Mouse (Mus musculus) forebrain, embryonic 13.5 days (tissue): ENCODE data around the gene Ddx46. TPM values are rescaled to one million over a fixed set of nuclear protein-coding genes. Genes with fewer than 3 reads are reported as not detected.
"Not testable (repeated sequence)": the region's sequence is repeated elsewhere in the genome, so short reads cannot be mapped to it uniquely, and the experiment has no call there.

ENCODE experiments used
- ATAC-seq: fragments of 200-750 bp; cut with Nextera tagmentation; 2 replicates; pipeline ENCODE4 v1.8.0; 2017
- H3K27ac ChIP-seq: fragments of 300-500 bp; sonication (generic); 2 replicates; pipeline ENCODE4 v1.5.1; 2015; ENCODE audit warnings: inconsistent platforms, mild to moderate bottlenecking, moderate library complexity
- H3K27me3 ChIP-seq: fragments of 300-500 bp; sonication (generic); 2 replicates; pipeline ENCODE4 v1.6.1; 2015; ENCODE audit warnings: mild to moderate bottlenecking, inconsistent platforms
- H3K36me3 ChIP-seq: fragments of 300-500 bp; sonication (generic); 2 replicates; pipeline ENCODE4 v1.6.1; 2015; ENCODE audit warnings: mild to moderate bottlenecking, inconsistent platforms; ENCODE audit not compliant: poor library complexity, severe bottlenecking
- H3K4me1 ChIP-seq: fragments of 300-500 bp; sonication (generic); 2 replicates; pipeline ENCODE4 v1.6.1; 2015; ENCODE audit warnings: inconsistent platforms
- H3K4me2 ChIP-seq: fragments of 300-500 bp; sonication (generic); 2 replicates; pipeline ENCODE4 v1.6.1; 2015; ENCODE audit warnings: inconsistent platforms, mild to moderate bottlenecking, moderate library complexity
- H3K4me3 ChIP-seq: fragments of 300-500 bp; sonication (generic); 2 replicates; pipeline ENCODE4 v1.5.1; 2015; ENCODE audit warnings: mild to moderate bottlenecking, inconsistent platforms
- H3K9ac ChIP-seq: fragments of 300-500 bp; sonication (generic); 2 replicates; pipeline ENCODE4 v1.6.1; 2015; ENCODE audit warnings: mild to moderate bottlenecking, inconsistent platforms
- H3K9me3 ChIP-seq: fragments of 300-500 bp; sonication (generic); replicated peaks from 2 replicates; pipeline ENCODE4 v1.6.1; 2016; ENCODE audit warnings: inconsistent platforms
- WGBS: fragments of 180-500 bp; shearing (Covaris S2); methylation state at CpG from one replicate; pipeline ENCODE4 v1.1.7; 2015; 5-methylcytosine and 5-hydroxymethylcytosine counted together
- polyA plus RNA-seq: library from polyadenylated mRNA; unstranded; fragments of >200 nt; fragmentation: Nextera tagmentation; extraction: Ambion mirVana; gene quantifications from 2 replicates; pipeline ENCODE4 v1.2.1, GENCODE M21; 2015

The Ddx46 gene
- polyA plus RNA-seq, 1 experiment from 2014 or later, result 36.6 TPM

DNA sequence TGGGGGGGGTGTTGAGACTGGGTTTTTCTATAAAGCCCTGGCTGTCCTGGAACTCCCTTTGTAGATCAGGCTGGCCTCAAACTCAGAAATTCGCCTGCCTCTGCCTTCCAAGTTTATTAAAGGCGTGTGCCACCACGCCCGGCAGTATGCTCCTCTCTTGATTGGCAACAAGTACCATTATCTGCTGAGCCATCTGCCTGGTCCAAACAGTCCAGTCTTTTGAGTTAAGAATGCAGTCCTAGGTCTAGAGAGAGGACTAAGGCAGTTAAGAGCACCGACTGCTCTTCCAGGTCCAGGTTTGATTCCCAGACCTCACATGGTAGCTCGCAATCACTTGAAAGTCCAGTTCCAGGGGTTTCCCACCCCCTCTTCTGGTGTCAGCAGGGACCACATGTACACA, 16.2 kb downstream of the Ddx46 start:
- no peak overlapping the region for H3K9ac ChIP-seq
- ATAC-seq, result no peak
- peaks cover 100% of the 10 kb centered on the region for H3K36me3 ChIP-seq
- 92% methylated on average over 6 of the region's 6 CpGs for WGBS
- H3K4me3 ChIP-seq, result no peak overlapping the region
- H3K27me3 ChIP-seq, result no peaks in the 10 kb centered on the region
- H3K4me1 ChIP-seq, result no peaks in the 10 kb centered on the region
- H3K27ac ChIP-seq, result no peak overlapping the region
- no peak overlapping the region for H3K4me2 ChIP-seq
- H3K9me3 ChIP-seq, result no peaks in the 10 kb centered on the region

DNA sequence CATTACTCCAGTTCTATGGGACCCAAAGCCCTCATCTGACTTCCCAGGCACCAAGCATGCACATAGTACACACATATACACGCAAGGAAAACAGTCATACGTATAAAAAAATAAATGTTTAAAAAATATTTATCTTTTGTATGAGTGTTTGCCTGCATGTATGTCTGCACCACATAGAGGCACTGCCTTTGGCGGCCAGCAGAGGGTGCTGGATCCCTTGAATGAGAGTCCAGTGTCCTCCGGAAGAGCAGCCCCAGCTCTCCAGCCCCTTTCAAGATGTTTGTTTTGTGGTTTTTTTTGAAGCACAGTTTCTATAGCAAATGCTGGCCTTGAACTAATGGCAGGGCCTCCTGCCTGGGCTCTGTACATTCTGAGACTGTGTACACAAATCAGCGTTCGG, 33.7 kb downstream of the Ddx46 start:
- Histone ChIP-seq H3K4me2 (no peak overlapping the region), H3K4me1 (no peaks in the 10 kb centered on the region), H3K36me3 (peaks cover 94% of the 10 kb centered on the region), H3K27me3 (no peaks in the 10 kb centered on the region), H3K27ac (no peak overlapping the region), H3K4me3 (no peak overlapping the region), H3K9ac (no peak overlapping the region), H3K9me3 (peaks cover 5% of the 10 kb centered on the region; the same call in 1 of the 2 replicates)
- WGBS, result 78% methylated on average over 6 of the region's 6 CpGs
- ATAC-seq, result no peak

DNA sequence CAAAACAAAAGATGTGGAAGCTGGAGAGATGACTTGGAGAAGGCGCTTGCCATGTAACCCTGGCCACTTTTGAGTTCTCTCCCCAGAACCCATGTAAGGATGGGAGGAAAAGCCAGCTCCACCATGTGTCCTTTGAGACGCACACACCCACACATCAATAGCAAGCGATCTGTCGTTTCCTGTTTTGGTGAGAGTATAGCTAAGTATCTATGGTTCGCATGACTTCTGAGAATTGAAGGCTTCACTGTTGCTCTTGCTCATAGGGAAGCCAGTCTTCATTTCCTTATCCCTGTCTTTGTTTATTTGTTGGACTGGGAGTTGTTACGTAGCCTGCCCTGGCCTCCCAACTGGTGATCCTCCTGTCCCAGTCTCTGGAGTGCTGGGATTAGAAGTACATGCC, 37.9 kb downstream of the Ddx46 start:
- Histone ChIP-seq H3K4me2 (no peak overlapping the region), H3K36me3 (peaks cover 92% of the 10 kb centered on the region), H3K9me3 (peaks cover 5% of the 10 kb centered on the region; the same call in 1 of the 2 replicates), H3K9ac (no peak overlapping the region), H3K27ac (no peak overlapping the region), H3K4me1 (no peaks in the 10 kb centered on the region), H3K27me3 (no peaks in the 10 kb centered on the region), H3K4me3 (no peak overlapping the region)
- 96% methylated on average over 6 of the region's 6 CpGs for WGBS
- no peak for ATAC-seq

DNA sequence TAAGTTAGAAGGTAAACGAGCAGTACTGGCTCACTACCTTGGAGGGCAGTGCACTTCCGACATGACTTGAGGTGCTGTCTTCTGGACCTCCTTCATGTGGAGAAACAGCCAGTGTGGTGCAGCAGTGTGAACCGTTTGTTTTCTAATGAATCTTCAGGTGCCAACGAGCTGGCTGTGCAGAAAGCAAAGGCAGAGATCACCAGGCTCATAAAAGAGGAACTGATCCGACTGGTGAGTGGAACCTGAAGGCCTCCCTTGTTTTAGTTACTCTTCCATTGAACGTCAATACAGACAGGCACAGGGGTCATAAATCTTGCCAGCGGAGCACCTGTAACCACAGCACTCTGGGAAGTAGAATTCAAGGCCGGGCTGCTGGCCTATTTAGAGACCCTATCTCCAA, 42.5 kb downstream of the Ddx46 start:
- Histone ChIP-seq H3K9ac (no peak overlapping the region), H3K9me3 (no peaks in the 10 kb centered on the region), H3K27me3 (no peaks in the 10 kb centered on the region), H3K27ac (no peak overlapping the region), H3K4me3 (no peak overlapping the region), H3K4me2 (no peak overlapping the region), H3K4me1 (no peaks in the 10 kb centered on the region), H3K36me3 (peaks cover 89% of the 10 kb centered on the region)
- ATAC-seq, result no peak
- 91% methylated on average over 8 of the region's 8 CpGs for WGBS

DNA sequence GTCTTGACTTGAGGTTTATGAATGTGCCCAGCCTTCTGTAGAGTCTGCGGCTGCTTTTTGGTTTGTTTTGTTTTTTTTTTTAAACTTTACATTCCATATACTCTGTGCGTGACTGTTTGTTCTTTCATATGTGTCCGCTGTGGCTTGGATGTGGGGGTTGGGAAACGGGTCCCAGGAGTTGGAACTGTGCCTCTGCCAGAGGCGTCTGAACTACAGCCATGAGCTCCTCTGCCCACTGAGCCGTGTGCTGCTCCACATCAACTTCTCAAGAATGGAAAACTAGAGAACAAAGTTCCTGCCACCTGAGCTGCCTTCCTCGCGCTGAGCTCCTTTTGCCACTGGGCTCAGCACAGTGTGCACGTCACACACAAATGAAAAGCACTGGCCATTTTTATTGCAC, 47.4 kb downstream of the Ddx46 start:
- no peaks in the 10 kb centered on the region for H3K9me3 ChIP-seq
- H3K27ac ChIP-seq, result no peak overlapping the region
- H3K36me3 ChIP-seq, result peaks cover 45% of the 10 kb centered on the region
- H3K4me2 ChIP-seq, result no peak overlapping the region
- no peaks in the 10 kb centered on the region for H3K4me1 ChIP-seq
- H3K4me3 ChIP-seq, result no peak overlapping the region
- WGBS, result 87% methylated on average over 9 of the region's 9 CpGs
- no peak for ATAC-seq
- H3K9ac ChIP-seq, result no peak overlapping the region
- H3K27me3 ChIP-seq, result no peaks in the 10 kb centered on the region

DNA sequence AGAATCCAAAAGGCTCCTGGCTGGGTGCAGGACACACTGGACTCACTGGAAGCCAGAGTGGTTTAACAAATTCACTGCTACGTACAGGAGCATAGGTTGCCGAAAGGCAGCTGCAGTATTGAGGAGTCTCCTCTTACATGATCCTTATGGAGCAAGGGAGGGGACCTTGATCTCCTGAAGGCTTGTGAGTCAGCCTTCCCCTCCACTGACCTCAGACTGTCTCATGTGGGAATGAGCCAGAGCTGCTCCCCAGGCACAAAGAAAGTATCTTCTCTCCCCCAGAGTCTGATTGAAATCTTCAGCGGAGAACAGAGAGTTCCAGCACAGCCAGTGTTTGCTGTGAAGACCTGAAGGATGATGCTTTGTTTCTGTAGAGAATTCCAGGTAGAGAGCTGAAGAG, 48.8 kb downstream of the Ddx46 start:
- WGBS, result 95% methylated on average over 3 of the region's 3 CpGs

DNA sequence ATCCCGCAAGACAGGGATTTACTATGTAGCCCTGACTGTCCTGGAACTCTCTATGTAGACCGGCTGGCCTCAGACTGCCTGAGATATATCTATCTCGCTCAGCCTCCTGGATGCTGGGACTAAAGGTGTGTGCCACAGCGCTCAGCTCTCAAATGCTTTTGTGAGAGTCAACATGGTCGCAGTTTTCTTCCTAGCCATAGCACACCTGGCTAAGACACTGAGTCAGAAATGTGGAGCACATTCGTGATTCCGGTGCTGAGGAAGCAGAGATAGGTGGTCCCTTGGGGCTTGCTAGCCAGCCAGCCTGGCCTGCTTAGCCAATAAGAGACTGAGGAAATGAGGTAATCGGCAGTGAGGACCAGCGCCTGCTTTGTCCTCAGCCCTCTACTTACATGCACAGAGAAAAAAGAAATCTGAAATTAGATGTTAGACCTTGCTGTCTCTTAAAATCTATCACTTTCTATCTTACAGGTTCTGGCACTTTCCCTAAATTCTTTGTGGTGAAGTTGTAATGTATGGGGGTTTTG, 51.3 kb downstream of the Ddx46 start:
- whole genome bisulfite sequencing, result 81% methylated on average over 9 of the region's 9 CpGs
- Histone ChIP-seq H3K4me1 (peaks cover 8% of the 10 kb centered on the region; the same call in 1 of the 2 replicates), H3K27me3 (no peaks in the 10 kb centered on the region), H3K4me3 (no peak overlapping the region), H3K27ac (no peak overlapping the region), H3K4me2 (no peak overlapping the region), H3K9ac (no peak overlapping the region), H3K9me3 (no peaks in the 10 kb centered on the region), H3K36me3 (peaks cover 8% of the 10 kb centered on the region; the same call in 1 of the 2 replicates)
- no peak for ATAC-seq

More for the DNA sequence above, 48.8 kb downstream of the Ddx46 start:
- no peak for ATAC-seq
- Histone ChIP-seq H3K4me1 (peaks cover 8% of the 10 kb centered on the region; the same call in 1 of the 2 replicates), H3K27me3 (no peaks in the 10 kb centered on the region), H3K36me3 (peaks cover 31% of the 10 kb centered on the region), H3K27ac (no peak overlapping the region), H3K9ac (no peak overlapping the region), H3K9me3 (no peaks in the 10 kb centered on the region), H3K4me2 (no peak overlapping the region), H3K4me3 (no peak overlapping the region)

DNA sequence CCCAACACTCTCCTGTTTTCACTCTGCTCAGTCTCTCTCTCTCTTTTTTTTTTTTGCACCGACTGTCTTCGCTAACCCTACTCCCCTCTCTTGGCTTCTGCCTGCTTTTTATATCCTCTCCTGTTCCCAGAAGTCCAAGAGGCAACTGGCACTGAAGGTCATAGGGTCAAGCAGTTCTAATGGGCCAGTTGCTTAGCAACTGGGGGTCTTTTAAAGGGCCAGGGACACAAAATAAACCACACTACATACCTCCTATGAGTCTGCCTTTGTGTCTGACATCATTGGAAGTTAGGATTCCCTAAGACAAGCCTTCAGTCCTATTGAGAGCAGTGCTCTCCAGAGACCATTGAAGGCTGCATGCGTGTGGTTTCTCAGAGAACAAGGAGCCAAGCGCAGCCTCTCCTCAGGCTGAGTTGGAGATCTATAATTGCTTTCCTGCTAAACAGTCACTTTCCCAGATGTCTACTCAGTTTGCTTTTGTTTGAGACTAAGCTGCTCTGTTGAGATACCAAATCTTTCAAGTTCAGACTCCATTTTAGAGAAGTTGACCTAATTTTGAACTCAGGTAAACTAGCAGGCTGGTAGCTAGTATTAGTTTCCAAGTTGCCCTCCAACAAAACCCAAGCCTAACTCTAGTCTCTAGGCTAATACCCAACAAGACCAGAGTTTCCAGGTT, 53.2 kb downstream of the Ddx46 start:
- H3K27ac ChIP-seq, result 0 out of 2 replicates have a peak overlapping the region, but pooled peaks have one; percentile 6

DNA sequence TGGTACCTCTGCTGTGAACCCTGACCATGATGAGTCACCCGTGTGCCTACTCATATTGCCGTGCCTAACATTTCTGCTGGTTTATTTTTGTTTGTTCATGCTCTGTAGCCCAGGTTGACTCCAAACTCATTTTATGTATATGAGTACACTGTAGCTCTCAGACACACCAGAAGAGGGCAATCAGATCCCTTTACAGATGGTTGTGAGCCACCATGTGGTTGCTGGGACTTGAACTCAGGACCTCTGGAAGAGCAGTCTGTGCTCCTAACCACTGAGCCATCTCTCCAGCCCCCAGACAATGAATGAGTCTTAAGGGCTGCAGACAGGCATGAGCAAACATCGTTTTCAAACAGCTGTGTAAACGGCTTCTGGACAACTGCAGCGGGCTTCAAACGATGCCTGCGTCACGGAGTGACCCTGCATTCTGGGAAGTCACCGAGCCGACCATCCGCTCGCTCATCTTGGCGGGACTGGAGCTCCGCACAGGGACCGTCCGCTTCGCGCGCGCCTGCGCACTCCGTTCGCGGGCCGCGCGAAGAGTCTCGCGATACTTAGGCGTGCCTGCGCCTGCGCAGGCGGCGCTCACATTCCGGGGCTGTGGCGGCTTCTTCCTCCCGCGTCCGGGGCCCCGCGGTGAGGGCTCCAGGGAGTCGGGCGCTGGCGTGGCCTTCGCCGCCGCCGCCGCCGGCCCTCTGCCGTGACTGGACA, 57.9 kb downstream of the Ddx46 start, which contains the start of gene B230219D22Rik:
B230219D22Rik (plus strand) TSS at position 590 of the 708 bp plus-strand sequence.
- no peaks in the 10 kb centered on the region for H3K27me3 ChIP-seq
- no peaks in the 10 kb centered on the region for H3K36me3 ChIP-seq
- peak within 1 kb of the TSS; percentile 87 for H3K4me3 ChIP-seq
- WGBS, result 4% methylated on average over 45 of the region's 51 CpGs
- H3K27ac ChIP-seq, result peak within 1 kb of the TSS; percentile 98
- peak; percentile 98 for ATAC-seq
- peaks cover 35% of the 10 kb centered on the region for H3K4me1 ChIP-seq
- peak within 1 kb of the TSS; percentile 78 for H3K4me2 ChIP-seq
- peak within 1 kb of the TSS; percentile 98 for H3K9ac ChIP-seq
- H3K9me3 ChIP-seq, result no peaks in the 10 kb centered on the region

More for the DNA sequence above, 53.2 kb downstream of the Ddx46 start:
- H3K36me3 ChIP-seq, result no peaks in the 10 kb centered on the region
- H3K9ac ChIP-seq, result no peak overlapping the region
- H3K4me3 ChIP-seq, result no peak overlapping the region
- H3K4me1 ChIP-seq, result peaks cover 12% of the 10 kb centered on the region
- no peaks in the 10 kb centered on the region for H3K27me3 ChIP-seq
- no peaks in the 10 kb centered on the region for H3K9me3 ChIP-seq
- WGBS, result 20% methylated on average over 4 of the region's 4 CpGs
- no peak for ATAC-seq
- H3K4me2 ChIP-seq, result no peak overlapping the region

DNA sequence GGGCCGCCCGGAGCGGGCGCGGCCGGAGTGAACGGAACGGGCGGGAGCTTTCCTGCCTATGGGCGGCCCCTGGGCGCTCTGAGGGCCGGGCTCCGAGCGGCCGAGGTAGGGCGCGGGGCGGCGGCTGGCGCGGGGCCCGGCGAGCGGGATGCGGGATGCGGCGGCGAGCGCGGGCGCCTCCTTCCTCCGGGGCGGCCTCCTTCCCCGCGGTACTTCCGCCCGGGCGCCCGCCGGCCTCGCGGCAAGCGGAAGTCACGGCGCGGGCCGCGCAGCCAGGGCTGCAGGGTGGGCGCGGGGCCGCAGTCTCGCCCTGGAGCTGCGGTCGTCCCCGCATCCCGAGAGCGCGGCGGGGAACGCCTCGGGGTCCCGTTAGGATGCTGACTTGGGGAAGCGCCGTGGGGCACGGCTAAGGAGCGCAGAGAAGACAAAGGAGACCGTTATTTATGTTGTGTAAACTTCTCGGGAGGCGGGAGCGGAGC, 58.5 kb downstream of the Ddx46 start:
- H3K36me3 ChIP-seq, result peaks cover 2% of the 10 kb centered on the region; the same call in 1 of the 2 replicates

DNA sequence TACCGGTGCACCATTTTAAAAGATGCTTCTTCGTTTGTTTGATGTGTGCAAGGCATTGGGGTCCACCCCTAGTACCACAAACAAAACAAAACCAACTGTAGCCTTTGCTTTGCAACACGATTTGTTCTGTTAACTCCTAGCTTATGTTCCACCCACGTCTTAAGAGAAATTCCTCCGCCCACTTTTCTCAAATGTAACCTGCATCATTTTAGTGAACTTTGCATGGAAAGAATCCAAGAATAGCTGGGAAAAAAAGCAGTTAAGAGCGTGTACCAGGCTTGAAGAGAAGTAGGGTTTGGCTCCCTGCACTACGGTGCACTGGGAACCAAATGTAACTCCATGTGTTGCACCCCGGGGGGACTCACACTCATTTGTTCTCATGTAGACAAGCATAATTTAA, 59.3 kb downstream of the Ddx46 start:
- Histone ChIP-seq H3K27ac (0 out of 2 replicates have a peak overlapping the region, but pooled peaks have one; percentile 98), H3K27me3 (no peaks in the 10 kb centered on the region), H3K9me3 (no peaks in the 10 kb centered on the region), H3K4me3 (peak overlapping the region; percentile 87), H3K4me2 (peak overlapping the region; percentile 78), H3K36me3 (peaks cover 11% of the 10 kb centered on the region), H3K4me1 (peaks cover 29% of the 10 kb centered on the region), H3K9ac (peak overlapping the region; percentile 98)
- 18% methylated on average over 8 of the region's 8 CpGs for WGBS
- ATAC-seq, result no peak

More for the DNA sequence above, 58.5 kb downstream of the Ddx46 start:
- Histone ChIP-seq H3K27me3 (no peaks in the 10 kb centered on the region), H3K9ac (peak overlapping the region; percentile 98), H3K4me2 (peak overlapping the region; percentile 78), H3K4me1 (peaks cover 29% of the 10 kb centered on the region), H3K9me3 (no peaks in the 10 kb centered on the region), H3K4me3 (peak overlapping the region; percentile 87), H3K27ac (peak overlapping the region; percentile 98)
- peak; percentile 67 for ATAC-seq
- WGBS, result under 1% methylated on average over 43 of the region's 70 CpGs

DNA sequence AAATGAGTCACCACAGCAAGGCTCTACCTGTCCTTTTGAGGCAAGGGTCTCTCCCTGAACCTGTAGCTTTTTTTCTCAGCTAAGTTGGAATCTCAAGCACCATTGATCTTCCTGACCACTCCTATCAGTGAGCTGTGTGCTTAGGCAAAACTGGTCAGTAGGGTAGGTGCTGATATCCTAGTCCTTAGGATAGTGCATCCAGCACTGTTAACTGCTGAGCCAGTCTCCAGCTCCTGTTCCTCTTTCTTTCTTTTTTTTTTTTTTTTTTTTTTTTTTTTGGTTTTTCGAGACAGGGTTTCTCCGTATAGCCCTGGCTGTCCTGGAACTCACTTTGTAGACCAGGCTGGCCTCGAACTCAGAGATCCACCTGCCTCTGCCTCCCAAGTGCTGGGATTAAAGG, 61.2 kb downstream of the Ddx46 start:
- H3K27me3 ChIP-seq, ATAC-seq, H3K9ac ChIP-seq, H3K4me3 ChIP-seq, H3K27ac ChIP-seq, H3K9me3 ChIP-seq, H3K4me2 ChIP-seq: not testable (repeated sequence)
- 100% methylated on average over 1 of the region's 3 CpGs for WGBS
- H3K36me3 ChIP-seq, result peaks cover 29% of the 10 kb centered on the region
- peaks cover 29% of the 10 kb centered on the region for H3K4me1 ChIP-seq
